Mouse (Mus musculus): Measurements from ENCODE around the gene Olfr315. TPM values are rescaled to one million over a fixed set of nuclear protein-coding genes. Genes with fewer than 3 reads are reported as not detected.
"Not testable (repeated sequence)": the region's sequence is repeated elsewhere in the genome, so short reads cannot be mapped to it uniquely, and the experiment has no call there.

Gene Olfr315
- total RNA-seq (2015; ENCODE audit: low replicate concordance) (not detected in 2 replicates), total RNA-seq (2017; ENCODE audit: low replicate concordance) (not detected in 2 replicates)

DNA sequence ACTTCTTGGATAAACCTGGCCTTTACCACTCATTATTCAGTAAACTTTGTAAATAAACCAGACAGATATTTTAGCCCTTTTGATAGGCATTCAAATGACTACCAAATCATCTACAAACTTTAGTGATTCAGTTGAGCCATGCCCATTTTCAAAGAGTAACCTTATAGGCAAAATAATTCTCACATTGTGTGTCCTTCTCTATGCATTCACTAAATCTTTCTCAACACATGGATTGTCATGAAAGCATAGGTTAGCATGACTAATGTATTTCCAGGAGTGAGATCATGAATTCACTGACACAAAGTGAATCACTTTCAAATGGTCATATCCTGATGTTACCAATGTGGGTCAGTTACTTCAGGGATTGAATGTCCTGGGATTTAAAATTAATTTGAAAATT lies at the start of gene Olfr315:
Gene Olfr315 (plus strand): TSS at position 301 of the 400 bp plus-strand sequence.
- no peak for ATAC-seq (replicated peaks; ENCODE audit: low FRiP score, poor library complexity, severe bottlenecking)

DNA sequence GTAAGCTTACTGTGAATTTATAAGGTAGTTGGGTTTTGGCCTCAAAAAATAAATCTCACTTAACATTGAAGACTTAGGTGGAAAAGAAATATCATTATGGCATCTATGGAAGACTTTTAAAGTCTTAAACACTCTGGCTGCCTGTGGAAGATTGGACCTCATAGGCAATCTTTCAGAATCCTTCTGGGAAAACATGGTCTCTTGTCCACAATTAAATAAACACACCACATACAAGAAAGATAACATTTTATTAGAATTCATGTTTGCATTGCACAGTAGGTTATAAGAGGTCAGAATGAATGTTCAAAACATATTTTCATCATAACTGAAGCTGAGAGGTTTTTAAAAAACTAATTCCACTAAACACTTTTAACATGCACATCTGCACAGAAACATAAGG lies 49.1 kb upstream of the Olfr315 start, which contains the start of gene Olfr318:
Gene Olfr318 (minus strand): TSS at position 101 of the 400 bp plus-strand sequence.
- ATAC-seq (replicated peaks; ENCODE audit: low FRiP score, poor library complexity, severe bottlenecking): no peak

DNA sequence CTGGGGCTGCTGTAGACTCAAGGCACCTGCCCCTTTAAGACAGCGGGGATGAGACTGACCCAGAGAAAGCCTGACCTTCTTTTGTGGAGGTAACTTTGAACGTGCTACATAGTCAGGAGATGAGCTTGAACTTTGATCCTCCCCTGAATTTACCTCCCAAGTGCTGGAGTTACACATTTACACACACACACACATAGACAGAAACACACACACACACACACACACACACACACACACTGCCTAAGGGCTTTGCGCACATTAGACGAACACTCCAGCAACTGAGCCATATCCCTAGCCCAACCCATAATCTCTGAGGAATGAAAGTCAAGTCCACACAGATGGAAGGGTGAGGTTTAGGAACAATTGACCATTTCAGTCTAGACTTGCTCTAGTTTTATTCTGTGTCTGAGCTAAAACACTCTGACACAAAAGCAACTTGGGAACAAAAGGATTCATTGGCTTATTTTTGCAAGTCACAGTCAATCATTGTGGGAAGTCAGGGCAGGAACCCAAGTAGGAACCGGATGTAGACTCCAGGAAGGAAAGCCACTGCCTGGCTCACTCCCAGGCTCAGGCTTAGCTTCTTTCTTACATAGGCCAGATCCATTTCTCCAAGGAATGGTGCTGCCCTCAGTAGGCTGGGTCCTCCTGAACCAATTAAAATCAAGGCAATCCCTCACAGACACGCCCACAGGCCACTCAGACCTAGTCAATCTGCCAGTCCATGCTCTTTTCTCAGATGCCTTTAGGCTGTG lies 44.9 kb upstream of the Olfr315 start:
- not testable (repeated sequence) for ATAC-seq (replicated peaks; ENCODE audit: low FRiP score, poor library complexity, severe bottlenecking)

DNA sequence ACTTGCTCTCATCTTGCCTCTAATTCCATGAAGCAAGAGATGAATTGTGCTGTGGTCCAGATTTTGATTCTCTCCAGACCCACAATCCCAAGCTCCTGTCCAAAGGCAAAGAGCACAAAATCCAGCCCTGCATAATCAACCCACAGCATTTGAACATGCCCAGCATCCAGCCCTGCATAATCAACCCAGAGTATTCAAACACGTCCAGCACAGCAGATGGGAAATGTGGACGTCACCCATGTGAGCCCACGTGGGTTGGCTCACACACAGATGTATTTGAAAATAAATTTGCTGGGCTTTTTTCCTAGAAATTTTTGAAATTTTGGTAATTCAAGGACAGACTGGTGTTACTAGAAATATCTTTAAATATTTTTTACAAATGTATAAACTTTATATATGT lies 39.6 kb upstream of the Olfr315 start:
- ATAC-seq (replicated peaks; ENCODE audit: low FRiP score, poor library complexity, severe bottlenecking): no peak

DNA sequence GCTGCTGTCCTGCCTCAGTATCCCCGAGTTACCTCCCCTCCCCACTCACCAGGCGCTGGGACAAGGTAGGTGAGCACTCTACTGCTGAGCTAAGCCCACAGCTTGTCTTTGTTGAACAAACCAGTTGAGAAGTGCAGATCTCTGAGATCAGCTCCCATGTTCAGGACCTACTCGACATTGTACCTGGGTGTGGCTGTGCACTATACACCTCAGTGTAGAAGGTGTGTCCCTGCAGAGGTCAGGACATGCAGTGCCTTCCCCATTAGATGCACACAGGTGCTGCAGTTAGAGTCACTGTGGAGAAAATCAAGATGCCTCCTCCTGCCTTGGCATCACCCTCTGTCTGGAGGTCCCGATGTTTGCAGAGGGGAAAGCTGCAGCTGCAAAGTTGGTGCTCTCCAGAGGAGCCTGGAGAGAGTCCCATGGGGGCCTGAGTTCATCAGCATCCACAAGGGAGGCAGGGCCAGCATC lies 34.2 kb upstream of the Olfr315 start, which contains the start of gene Olfr317:
Gene Olfr317 (minus strand): TSS at position 421 of the 471 bp plus-strand sequence.
- ATAC-seq (replicated peaks; ENCODE audit: low FRiP score, poor library complexity, severe bottlenecking): no peak

DNA sequence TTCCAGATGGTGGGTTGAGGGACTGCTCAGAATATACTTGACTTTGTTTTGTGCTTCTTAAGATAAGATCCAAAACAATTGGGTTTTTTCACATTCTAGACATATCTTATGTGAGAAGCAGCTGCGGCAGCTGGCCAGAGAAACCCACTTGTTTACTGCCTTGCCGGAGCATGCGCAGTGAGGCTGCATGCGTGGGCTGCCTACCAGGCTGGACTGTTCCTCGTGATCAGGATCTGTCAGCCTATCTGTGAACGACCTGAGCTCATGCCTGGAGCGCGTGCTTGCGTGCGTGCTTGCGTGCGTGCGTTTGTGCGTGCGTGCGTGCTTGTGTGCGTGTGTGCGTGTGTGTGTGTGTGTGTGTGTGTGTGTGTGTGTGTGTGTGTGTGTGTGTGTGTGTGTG lies 21.9 kb upstream of the Olfr315 start:
- not testable (repeated sequence) for ATAC-seq (replicated peaks; ENCODE audit: low FRiP score, poor library complexity, severe bottlenecking)

DNA sequence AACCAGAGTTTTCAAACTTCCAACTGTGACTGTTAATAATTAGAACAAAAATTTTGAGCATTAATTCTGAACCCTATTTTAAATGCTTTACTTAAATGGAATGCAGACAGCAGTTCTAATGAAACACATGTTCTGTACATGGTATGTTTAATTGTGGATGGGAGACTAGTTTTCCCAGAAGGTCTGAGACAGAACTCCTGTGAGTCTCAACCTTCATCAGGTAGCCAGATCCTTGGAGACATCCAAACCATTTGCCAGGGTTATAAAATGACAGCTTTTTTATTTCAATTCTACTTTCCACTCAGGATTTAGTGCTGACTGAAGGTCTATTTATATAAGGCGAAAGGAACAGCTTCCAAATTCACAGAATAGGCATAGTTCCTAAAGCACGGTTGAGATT lies 20.6 kb upstream of the Olfr315 start, which contains the start of gene Olfr316:
Gene Olfr316 (plus strand): TSS at position 301 of the 400 bp plus-strand sequence.
- no peak for ATAC-seq (replicated peaks; ENCODE audit: low FRiP score, poor library complexity, severe bottlenecking)

DNA sequence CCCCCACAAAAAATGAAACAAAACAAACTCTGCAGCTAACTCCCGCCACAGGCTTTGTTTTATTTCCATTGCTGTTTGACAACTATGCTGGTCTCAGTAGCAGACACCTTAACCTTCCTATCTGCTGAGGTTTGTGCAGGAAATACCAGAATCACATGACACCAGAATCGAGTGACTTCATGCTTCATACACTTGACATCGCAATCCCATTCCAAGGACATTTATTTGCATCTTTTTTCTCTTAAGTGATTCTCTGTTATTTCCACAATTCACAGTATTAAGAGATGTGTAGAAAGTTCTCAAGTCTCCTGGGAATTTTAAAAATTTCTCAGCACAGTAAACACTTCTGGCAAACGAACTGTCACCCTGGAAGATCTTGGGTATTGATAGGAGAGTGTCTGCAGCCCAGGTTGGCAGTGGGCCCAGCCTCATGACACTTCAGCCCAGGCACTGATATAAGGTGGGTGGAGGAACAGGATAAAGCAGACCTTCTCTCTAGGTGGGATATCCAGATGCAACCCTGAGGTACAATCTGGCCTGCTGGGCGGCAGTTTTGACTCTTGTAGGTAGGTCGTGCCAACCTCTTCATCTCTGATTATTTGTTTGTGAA lies 9.6 kb downstream of the Olfr315 start, which contains the start of gene Olfr314:
Gene Olfr314 (plus strand): TSS at position 473 of the 610 bp plus-strand sequence.
- no peak for ATAC-seq (replicated peaks; ENCODE audit: low FRiP score, poor library complexity, severe bottlenecking)

DNA sequence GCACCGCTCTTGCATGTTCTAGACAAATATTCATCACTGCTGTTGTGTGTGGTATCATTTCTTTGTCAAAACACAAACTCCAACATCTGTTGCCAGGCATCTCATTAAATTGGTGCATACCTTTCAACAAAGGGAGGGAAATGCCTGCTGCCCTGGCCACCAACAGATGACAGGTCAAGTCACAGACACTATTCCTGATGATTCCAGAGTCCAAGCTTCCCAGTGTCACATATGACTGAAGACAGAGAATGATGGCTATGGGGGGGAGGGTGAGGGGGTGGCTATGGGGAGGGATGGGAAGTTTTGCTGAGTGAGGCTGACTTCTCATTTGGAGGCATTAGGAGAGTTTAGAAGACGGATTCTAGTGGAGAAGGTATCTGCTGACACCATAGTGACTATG lies 11.2 kb downstream of the Olfr315 start:
- ATAC-seq (replicated peaks; ENCODE audit: low FRiP score, poor library complexity, severe bottlenecking): no peak

DNA sequence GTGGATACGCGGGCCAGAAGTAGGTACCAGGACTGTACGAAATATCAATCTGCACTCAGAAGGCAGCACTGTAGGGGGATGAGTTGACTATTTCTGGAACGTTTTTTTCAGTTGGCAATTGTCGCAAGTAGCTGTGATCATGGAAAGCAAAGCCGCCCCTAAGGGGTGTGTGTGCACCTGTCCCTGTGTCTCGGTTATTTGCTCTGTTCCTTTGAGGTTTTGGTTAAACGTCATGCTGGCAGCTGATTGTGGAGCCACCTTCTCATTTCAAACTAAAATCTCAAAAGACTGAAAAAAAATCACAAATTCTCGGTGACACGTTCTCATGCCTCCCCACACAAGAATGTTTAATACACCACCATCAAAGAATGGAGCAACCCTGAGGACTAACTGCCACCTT lies 14.7 kb downstream of the Olfr315 start:
- ATAC-seq (replicated peaks; ENCODE audit: low FRiP score, poor library complexity, severe bottlenecking): no peak

DNA sequence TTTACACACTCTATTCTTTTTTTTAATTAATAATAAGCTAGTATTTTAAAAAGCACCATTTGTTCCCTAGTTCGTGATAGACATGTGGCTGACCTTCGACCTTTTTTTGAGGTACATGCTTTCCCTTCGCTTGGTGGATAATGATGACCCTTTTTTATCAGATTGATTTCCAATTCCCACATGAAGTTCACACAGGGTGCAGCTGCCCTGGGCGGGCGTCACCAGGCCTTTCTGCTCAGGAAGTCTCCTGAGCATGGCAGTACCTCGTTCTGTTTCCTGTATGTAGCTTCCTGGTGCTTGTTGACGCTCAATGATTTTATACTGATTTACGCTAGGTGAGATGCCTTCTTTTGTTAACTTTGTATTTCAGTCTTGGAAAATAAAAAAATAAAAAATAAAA lies 15.4 kb downstream of the Olfr315 start:
- ATAC-seq (replicated peaks; ENCODE audit: low FRiP score, poor library complexity, severe bottlenecking): no peak

DNA sequence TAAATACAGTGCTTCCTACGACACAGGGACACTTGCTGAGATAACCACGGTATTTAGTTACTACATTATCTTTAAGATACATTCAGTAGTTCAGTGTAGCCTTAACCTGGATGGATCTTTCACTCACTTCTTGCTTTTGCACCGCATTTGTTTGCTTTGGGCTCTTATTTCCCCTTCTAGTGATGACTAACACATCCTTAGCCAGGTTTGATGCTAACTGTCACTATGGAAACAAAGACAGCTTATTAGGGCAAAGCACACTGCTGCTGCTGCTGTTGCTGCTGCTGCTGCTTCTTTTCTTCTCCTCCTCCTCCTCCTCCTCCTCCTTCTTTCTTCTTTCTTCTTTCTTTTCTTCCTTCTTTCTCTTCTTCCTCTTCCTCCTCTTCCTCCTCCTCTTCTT lies 16.5 kb downstream of the Olfr315 start:
- ATAC-seq (replicated peaks; ENCODE audit: low FRiP score, poor library complexity, severe bottlenecking): no peak

DNA sequence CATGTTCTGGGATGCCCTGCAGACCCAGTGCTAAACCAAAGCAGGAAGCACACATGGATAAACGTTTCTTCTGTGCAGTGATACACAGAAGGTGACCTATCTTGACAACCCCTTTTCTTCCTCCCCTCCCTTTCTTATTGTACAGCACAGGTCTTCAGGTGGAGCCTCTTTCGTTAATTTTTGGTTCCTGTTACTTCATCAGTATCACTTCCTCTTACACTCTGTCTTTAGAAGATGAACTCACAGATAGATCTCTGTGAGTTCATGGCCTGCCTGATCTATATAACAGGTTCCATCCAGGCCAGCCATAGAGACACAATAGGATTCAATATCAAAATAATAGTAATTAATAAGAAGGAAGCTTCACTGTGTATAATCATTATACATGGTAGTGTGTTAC lies 17.1 kb downstream of the Olfr315 start:
- ATAC-seq (replicated peaks; ENCODE audit: low FRiP score, poor library complexity, severe bottlenecking): no peak

DNA sequence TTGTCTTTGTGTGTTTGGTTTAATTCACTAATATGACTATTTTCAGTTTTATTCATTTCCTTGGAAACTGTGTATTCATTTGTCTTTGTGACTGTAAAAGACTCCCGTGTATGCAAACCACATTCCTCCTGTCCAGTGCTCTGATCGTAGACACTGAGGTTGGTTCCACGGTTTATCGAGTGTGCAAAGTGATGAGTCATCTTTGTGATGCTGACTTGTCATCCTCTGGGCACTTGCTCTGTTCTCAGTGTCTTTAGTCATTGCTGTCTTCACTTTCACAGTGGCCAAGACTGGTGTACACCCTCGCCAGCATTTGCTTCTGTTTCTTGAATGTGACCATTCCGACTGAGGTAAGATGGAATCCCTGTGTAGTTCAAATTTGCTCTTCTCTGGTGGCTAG lies 17.7 kb downstream of the Olfr315 start:
- 0 out of 2 replicates have a peak, but pooled peaks have one; percentile 46 for ATAC-seq (replicated peaks; ENCODE audit: low FRiP score, poor library complexity, severe bottlenecking)

DNA sequence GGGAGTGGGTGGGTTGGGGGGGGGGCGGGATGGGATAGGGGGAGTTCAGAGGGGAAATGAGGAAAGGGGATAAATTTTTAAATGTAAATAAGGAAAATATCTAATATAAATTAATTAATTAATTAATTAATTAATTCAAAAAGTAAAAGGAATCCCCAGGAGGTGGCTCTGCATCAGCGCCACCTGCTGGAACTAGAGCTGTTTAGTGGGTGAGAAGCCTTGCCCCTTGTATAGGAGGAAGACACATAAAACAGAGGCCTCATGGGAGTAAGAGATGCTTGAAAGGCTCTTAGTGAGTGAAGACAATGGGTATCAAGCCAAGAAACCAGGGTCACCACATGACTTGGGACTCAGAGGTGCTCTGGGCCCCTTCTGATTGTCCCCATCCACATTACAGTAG lies 22.9 kb downstream of the Olfr315 start:
- no peak for ATAC-seq (replicated peaks; ENCODE audit: low FRiP score, poor library complexity, severe bottlenecking)

DNA sequence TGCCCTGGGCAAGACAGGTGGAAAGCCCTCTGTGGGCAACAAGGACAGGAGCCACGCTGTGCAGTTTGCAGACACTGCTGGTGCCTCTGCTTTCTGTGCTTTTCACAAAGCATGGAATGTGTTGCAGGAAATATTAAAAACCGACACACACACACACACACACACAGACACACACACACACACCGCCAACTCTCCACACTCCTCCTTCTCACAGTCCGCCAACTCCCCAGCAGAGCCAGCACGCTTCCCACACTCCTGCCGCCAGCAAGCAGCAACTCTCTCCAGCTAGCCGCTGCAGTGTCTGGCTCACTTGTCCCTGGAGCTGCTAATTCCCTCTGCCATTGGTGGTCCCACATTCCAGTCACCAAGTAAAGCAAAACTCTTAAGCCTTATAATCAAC lies 23.9 kb downstream of the Olfr315 start:
- ATAC-seq (replicated peaks; ENCODE audit: low FRiP score, poor library complexity, severe bottlenecking): no peak

DNA sequence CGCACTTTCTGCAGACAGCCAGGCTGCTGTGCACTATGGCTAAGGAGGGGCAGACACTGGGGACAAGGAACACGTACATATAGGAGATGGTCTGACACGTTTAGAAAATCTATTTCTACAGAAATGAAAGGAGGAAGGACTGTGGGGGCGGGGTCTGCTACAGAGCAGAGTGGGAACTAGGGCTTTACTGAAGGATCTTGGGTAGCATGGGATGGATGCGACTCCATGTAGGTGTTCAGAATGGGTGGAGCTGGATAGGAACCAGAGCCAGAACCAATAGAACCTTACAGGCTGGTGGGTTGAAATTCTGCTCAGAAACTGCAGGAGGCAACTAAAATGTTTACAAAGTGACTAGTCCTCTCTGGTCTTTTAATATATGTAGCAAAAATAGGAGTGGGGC lies 26.8 kb downstream of the Olfr315 start:
- ATAC-seq (replicated peaks; ENCODE audit: low FRiP score, poor library complexity, severe bottlenecking): no peak

DNA sequence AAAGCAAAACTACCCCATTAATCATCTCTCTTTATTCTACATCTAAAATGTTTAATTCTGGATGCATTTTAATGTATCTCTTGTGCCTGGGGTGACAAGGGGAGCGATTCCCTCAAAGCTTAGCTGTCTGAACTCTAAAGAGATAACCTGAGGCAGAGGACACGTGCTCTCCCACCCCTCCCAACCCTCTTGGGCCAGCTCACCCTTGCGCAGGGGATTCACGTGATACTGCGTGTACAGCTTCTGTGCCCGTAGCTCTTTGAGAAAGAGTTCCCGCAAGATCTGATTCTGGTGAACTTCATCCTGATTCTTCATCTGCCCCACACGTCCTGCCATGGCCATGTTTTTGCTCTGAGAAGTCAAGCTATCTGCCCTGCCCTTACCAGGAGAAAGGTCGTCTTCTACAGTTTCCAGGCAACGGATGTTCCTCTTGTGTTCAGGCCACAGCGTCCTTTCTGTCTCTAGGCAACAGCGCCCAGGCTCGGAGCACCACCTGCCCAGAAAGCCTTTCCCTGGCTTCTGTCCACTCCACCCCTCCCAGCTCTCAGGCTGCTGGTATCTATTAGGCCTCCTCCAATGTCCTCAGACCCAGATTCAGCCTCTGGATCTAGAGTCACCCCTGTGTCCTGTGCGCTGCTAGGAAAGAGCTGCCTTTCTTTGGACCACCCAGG lies 28.7 kb downstream of the Olfr315 start, which contains the start of gene Fam183b:
Gene Fam183b (minus strand): TSS at position 403 of the 671 bp plus-strand sequence.
- no peak; the same call in 1 of the 2 replicates for ATAC-seq (replicated peaks; ENCODE audit: low FRiP score, poor library complexity, severe bottlenecking)

DNA sequence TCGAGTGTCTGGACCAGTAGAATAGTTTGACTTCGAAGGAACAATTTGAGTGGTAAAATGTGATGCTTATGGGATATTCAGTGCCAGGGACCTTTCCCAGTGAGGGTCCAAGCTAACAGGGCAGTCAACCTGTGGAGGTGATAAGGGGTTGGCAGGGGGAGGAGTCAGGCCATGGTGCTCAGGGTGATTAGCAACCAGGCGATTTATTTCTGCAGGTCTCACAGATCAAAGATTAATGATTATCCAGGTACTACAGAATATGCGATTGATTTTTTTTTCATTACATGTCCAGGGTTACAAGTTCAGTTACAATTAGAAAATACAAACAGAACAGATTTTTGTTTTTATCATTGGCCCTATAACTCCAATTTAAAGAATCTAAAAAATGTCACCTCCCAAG lies 30.9 kb downstream of the Olfr315 start:
- no peak for ATAC-seq (replicated peaks; ENCODE audit: low FRiP score, poor library complexity, severe bottlenecking)

DNA sequence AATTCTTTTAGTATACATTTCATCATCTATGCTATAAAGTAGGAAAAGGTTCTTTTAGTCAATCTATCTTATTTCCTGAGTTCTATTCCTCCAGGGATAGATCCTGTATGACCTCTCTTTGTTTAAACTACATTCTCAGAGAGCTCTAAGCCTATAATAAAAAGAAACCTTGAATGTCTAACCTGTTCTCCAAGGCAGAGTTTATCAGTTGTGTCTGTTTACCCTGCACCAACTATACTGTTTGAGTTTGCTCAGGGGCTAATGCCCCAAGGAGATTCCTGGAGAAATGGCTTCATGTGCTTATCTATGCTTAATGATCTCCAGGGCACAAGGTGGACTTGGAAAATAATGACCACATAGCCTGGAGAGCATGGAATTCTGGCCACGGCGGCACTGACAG lies 31.4 kb downstream of the Olfr315 start:
- ATAC-seq (replicated peaks; ENCODE audit: low FRiP score, poor library complexity, severe bottlenecking): no peak

Measured in erythroblast, adult 5-6 weeks (primary cell).